Mouse (Mus musculus) neutrophil, adult 59 days (primary cell): ENCODE measurements around the gene Eif5a2. TPM values are rescaled to one million over a fixed set of nuclear protein-coding genes. Genes with fewer than 3 reads are reported as not detected.

ENCODE experiments used
- total RNA-seq, 2 experiments: library from RNA; stranded (reverse); gene quantifications; 1 replicate in 1 of 2; 2 replicates in 1 of 2; pipeline ENCODE4 v1.2.4; 2023

Gene Eif5a2
- total RNA-seq, result 1 to 10 TPM in 1 of 2 experiments, under 1 TPM in 1; 0.93 to 1.4 TPM

DNA sequence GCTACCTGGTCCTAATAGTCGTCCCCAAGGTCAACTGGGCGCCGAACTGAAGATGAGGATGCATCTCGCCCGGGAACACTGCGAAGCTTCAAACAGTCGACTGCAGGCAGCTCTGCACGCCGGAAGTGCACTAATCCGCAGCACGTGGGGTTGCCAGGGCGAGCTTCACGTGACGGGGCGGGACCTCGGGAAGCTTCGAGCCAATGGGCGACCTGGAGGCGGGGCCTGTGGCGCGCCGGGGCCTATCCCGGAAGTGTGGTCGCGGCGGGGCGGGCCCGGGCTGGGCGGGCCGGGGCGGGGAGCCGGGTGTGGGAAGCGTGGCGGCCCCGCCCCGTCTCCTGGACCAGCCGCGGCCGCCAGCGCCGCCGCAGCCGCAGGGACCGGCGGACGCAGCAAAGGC, at the start of gene Eif5a2:
Eif5a2 (plus strand) TSS at position 283 of the 400 bp plus-strand sequence.

DNA sequence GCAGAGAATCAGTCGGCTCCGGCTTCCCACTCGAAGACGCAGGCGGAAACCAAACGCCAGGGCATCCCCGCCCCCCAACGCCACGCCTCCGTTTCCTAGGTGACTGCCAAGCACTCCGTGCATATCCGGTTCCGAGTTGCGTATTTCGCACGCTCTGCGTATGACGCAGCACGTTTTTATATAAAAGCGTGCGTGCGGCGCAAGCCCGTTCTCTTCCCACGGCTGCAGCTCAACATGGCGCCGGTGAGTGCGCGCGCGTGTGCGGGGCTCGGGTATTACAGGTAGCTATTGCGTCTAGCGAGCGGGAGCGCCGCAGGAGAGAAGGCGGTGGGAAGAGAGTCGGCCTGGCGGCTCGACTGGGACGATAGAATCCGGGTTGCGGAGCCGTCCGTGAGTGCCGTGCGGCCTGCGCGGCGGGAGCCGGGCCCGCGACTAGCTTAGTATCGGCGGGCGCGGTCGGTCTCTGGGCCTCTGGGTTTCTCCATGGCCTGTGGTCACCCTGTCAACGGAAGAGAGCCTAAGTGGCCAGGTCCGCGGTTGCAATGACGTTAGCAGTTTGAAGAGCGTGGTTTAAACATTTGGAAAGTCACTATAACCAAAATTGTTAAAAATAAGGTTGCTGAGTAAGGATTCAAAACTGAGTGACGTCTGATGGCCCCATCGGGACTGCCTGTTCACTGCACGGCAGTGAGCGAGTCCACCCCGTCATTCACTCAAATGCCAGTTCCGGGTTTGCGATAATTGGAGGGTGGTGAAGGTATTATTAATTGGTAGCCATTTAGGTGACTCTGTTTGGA, 24.4 kb downstream of the Eif5a2 start, which contains the start of gene Rpl22l1:
Rpl22l1 (plus strand) TSS at position 136 of the 797 bp plus-strand sequence.

Other genes with a start within 250 kb of the Eif5a2 start
- not detected for gene Slc2a2, start 83.4 kb upstream of the Eif5a2 start, total RNA-seq
- 100 to 1,000 TPM; 142 to 152 TPM for gene Rpl22l1, start 24.2 kb downstream of the Eif5a2 start, total RNA-seq
- not detected for gene Gm1527, start 111.3 kb downstream of the Eif5a2 start, total RNA-seq